Mouse (Mus musculus): ENCODE measurements around the gene Cyb5d1.
"Not testable (repeated sequence)": the region's sequence is repeated elsewhere in the genome, so short reads cannot be mapped to it uniquely, and the experiment has no call there.

Cyb5d1 gene

DNA sequence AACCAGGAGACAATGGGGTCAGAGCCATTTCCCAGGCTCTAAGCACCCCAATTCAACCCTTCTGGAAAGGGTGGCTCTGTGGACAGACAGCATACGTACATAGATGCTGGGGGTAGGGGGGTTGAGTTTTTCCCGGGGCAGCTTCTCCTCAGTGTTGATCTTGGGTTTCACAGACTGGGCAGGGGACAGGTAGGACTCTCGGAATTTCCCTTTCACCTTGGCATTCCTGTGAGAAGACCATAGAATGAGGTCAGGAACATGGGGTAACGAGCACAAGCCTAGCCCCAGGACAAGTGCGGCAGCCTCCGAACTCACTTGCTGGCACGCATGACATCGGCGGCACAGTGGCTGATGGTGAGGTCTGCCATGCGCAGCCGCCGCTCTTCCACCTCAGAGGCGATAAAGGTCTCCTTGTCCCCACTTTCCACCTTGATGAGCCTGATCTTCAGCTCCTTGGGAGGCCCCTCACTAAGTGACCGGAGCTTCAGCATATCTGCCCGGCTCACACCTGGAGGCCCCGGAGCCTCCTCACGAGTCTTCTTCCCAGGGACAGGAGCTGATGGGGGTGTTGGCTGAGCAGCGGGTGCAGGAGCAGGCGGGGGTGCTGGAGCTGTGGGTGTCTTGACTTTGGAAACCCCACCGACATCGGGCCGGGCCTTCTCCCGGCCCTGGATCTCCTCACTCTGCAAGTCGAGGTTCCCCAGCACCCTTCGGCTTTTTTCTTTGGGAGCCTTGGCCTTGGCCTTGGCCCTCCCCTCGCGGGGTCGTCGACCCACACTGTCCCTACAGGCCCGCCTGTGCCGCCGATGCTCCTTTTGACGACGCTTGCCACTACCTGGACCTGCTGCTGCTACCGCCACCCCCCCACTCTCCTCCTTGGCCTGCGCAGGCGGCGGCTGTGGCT lies 8.5 kb upstream of the Cyb5d1 start:
- DNase-seq (ENCODE audit: low spot score in 2 of 2), result no peak

DNA sequence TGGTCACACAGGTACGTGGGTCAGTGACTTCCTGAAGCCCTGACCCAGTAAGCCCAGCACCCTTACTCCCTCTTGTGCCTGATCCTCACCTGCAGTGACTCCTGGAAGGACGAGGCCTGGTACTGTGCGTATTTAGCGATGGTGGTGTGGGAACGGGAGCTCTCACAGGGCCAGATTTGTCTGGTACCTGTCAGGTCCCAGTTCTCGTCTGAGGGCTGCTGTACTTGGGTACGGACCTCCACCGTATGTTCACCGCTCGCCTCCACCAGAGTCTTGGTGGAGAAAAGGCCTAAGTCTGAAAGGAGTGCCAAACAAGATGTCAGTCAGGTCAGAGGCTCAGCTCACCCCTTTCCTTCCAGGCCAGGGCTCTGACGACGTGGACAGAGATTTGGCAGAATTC lies 6.6 kb upstream of the Cyb5d1 start:
- no peak for DNase-seq (ENCODE audit: low spot score in 2 of 2)

- DNase-seq (ENCODE audit: low spot score in 2 of 2), result peak; percentile 84 to 89
These were observed 5.8 kb upstream of the Cyb5d1 start for GRCm38 (mm10) chr11:69401210-69401637.

DNA sequence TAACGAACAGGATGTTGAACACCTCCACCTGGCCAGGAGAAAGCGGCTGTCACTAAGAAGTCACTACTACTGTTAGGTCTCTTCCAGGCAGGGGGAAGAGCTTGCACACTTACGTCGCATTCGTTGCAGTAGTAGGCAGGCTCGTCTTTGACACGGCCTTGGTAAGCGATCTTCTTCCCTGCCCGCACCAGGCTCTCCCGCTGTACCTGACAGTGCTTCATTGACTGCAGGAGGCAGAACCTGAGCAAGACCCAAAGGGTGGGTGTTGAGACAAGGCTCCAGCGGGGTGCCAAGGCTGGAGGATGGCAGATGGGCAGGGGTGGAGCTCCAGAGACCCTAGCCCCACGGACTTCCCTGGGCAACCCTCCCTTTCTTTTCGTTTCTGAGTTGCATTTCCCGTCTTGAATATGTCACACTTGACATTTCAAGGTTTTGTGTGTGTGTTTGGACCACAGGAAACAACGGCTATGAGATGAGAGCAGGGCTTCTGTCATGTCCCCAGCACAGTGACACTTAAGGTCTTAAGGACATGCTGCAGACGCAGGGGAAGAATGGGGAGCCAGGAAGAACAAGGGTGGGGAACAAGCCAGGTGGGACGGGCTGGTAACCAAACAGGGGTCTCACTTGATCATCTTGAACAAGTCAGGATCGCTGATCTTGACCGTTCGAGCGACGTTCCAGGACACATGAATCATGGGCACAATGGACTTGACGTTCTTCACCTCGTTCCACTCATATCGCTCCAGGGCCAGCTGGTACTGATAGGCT lies 4.8 kb upstream of the Cyb5d1 start:
- no peak for DNase-seq (ENCODE audit: low spot score in 2 of 2)

DNA sequence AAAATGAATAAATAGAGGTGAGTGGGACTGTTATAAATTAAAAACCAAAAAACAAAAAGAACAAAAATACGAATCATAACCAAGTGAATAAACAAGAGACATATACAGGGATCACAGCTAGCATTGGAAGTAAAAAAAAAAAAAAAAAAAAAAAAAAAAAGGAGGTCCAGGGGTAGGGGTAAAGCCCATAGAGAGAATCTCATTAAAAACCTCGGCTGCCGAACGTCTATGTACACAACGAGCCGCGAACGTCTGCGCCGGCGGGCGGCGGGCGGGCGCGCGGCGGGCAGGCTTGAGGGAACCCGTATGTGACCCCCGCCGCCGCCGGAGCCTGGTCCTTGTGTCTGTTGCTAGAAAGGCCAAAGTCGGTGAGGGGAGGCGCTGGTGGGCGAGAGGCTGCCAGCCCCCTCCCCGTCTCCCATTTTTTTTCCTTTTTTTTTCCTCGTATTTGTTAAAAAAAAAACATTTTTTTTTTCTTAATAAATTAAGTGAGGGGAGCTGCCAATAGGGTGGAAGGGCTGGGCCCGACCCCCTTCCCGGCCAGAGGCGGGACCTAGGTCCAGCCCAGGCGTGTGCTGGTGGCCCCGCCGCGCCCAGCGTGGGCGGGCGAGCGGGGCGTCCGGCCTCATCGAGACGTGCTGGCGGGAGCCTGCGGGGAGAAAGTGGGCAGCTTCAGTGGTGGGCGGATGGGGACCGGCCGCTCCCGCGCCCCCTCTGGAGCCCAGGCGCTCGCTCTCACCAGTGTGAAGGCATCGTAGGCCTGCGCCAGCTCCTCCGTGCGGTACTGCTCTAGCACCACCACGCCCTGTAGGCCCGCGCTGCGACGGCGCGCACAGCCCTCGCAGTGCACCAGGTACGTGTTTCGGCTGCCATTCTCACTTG lies 4.0 kb upstream of the Cyb5d1 start:
- no peak for DNase-seq (ENCODE audit: low spot score in 2 of 2)

DNA sequence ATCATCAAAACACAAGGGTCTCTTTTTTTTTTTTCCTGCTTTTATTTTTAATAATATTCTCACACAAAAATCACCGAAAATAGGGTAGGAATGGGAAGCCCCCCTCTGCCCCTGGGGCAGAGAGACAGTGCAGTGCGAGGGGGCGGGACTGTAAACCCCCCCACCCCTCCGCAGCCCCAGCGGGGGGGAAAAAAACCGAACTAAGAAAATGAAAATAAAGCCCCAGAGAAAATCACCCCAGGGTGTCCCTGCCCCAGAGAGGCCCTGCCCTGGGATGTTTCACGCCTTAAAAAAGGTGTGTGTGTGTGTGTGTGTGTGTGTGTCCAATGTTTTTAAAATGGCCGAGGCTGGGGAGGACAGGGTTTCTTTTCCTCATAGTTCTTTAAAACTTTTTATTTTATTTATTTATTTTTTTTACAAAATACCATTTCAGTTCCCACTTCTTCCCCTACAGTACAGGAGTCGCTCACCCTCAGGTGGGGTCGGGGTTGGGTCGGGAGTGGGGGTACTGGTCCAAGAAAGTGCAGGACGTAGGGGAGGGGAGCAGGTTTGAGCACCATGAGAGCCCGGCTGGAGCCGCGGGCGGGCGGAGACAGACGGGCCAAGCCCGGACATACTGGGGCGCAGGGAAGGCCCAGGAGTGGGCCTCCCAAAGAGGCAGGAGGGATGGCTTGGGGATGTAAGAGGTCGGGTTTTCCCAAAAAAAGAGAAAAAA lies 3.2 kb upstream of the Cyb5d1 start:
- DNase-seq (ENCODE audit: low spot score in 2 of 2), result no peak

- DNase-seq (ENCODE audit: low spot score in 2 of 2), result no peak
These were observed 2.6 kb upstream of the Cyb5d1 start, which contains the start of gene Tmem88 for GRCm38 (mm10) chr11:69398059-69398458. TSS of gene Tmem88 (minus strand) at chr11:69398234.

DNA sequence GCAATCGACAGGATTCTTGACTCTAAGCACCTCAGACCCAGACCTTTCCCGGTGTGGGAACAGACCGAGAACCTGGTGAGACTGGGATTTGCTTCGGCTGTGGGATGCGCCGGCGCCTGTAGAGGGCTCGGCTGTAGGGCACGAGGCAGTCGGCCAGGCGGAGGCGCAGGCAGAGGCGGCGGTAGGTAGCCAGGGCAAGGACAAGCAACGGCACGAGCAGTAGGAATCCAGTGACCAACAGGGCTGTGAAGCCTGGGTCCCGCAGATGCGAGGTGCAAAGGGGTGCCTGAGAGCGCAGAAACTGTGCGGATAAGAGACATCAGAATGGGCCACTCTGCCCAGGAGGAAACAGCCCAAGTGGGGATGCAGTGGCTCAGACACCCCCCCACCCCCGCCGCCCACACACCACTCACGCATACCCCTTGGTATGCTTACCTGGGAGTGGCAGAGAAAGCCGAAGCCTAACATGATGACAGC lies 2.2 kb upstream of the Cyb5d1 start:
- peak in 1 of 2 experiments; percentile 31 for DNase-seq (ENCODE audit: low spot score in 2 of 2)

- DNase-seq (ENCODE audit: low spot score in 2 of 2), result no peak
These were observed 1.3 kb upstream of the Cyb5d1 start for GRCm38 (mm10) chr11:69396772-69397171.

- DNase-seq (ENCODE audit: low spot score in 2 of 2), result peak; percentile 95 to 98
These were observed 373 bp upstream of the Cyb5d1 start for GRCm38 (mm10) chr11:69395634-69396373.

DNA sequence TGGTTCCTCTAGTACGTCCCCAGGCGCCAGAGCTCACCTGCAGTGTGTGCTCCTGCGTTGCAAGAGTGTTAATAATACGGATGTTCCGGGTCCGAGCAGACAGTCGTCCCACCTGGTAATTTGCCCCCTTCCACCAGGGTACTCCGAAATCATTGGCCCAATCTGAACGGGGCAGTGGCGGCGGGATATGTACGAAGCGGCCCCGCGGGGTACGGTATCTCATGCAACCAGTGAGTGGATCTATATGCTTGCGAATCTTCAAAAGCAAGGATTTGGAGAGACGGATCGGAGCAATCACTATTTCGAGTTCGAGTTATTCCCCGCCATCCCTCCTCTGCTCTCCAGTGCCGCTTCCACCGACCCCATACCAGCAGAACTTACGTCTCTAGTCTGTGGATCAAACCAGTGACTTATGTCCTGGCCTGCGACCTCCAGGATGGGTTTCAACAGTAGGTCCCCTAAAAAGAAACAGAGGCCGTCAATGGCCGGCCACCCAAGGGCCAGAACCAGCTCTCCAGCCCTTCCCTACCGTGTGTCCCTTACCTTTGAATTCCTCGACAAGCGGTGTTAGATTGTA lies 752 bp downstream of the Cyb5d1 start:
- DNase-seq (ENCODE audit: low spot score in 2 of 2), result not testable (repeated sequence)

DNA sequence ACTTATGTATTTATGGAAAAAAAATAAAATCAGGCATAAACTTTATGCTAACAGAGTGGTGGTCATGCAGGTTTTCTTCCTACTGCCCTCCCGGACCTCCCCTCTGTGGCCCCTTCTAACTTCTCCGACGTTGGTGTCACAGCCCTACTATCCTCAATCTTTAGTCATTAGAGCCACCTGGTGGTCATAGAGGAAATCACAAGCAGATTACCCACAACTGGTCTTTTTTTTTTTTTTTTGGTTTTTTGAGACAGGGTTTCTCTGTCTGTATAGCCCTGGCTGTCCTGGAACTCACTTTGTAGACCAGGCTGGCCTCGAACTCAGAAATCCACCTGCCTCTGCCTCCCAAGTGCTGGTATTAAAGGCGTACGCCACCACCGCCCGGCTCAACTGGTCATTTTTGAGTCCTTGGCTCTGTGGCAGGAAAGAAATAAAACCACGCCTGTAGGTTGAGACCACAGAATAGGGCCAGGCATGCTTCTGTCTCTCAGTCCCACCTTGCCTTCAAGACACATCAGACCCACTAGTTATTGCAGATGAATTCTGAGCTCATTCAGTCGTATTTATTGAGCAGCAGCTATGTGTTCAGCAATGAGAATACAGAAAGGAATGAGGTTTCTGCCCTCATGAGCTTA lies 4.9 kb downstream of the Cyb5d1 start:
- DNase-seq (ENCODE audit: low spot score in 2 of 2), result peak; percentile 63 to 85

DNA sequence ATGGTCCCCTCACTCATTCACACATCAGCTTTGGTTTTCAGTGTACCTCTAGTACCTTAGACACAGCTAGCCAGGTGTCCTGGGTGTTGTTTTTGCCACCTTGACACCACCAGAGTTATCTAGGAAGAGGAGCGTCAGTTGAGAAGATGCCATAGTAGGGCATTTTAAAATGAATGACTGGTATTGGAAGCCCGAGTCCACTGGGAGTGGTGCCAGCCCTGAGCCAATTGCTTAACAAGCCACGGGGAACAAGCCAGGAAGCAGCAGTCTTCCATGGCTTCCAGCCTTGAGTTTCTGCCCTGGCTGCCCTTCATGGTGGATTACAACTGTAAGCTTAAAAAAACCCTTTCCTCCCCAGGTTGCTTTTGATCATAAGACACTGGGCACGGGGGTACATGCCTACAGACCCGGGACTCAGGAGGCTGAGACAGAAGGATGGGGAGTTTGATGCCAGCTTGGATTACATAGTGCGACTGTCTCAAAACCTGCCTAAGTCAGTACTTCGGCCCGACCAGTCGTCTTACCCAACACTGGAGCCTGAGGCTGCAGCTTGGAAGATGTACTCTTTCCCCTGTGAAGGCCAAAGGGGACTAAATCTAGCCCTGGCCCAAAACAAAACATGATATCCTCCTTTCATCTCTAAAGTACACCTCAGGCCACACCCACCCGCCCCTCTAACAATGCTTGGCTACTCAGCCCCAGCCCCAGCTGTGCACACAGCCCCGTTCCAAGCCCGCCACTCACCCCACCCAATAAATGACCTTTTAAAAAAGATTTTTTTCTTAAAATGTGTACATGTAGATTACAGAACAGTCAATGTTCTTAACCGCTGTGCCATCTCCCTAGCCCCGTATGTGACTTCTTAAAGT lies 5.7 kb downstream of the Cyb5d1 start:
- peak; percentile 45 to 67 for DNase-seq (ENCODE audit: low spot score in 2 of 2)

DNA sequence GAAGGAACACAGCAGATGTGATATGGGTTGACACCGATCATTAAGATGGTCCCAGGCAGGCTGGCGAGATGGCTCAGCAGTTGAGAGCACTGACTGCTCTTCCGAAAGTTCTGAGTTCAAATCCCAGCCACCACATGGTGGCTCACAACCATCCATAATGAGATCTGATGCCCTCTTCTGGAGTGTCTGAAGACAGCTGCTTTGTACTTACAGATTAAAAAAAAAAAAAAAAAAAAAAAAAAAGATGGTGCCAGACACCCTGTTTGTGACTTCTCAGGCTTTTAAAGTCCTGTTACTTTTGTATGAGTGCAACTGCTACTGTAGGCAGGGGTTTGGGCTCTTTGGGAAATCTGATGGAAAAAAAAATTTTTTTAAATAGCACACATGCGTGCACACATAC lies 6.8 kb downstream of the Cyb5d1 start:
- DNase-seq (ENCODE audit: low spot score in 2 of 2), result no peak

- DNase-seq (ENCODE audit: low spot score in 2 of 2), result no peak
These were observed 8.7 kb downstream of the Cyb5d1 start for GRCm38 (mm10) chr11:69386758-69387157.

DNA sequence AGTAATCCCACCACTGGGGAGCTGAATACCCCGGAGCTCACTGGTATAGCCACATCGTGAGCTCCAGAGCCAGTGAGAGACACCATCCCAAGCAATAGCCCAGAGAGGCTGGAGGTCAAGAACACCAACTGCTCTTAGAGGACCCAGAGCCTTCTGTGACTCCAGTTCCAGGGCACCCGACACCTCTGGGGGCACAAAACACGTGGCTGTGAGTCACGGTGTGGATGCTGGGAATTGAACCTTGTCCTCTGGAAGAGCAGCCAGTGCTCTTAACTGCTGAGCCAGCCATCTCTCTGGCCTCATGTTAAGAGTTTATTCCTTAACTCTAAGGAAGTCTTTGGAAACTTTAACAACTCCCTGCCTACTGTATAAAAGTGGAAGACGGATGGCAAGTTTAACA lies 10.5 kb downstream of the Cyb5d1 start:
- no peak for DNase-seq (ENCODE audit: low spot score in 2 of 2)

DNA sequence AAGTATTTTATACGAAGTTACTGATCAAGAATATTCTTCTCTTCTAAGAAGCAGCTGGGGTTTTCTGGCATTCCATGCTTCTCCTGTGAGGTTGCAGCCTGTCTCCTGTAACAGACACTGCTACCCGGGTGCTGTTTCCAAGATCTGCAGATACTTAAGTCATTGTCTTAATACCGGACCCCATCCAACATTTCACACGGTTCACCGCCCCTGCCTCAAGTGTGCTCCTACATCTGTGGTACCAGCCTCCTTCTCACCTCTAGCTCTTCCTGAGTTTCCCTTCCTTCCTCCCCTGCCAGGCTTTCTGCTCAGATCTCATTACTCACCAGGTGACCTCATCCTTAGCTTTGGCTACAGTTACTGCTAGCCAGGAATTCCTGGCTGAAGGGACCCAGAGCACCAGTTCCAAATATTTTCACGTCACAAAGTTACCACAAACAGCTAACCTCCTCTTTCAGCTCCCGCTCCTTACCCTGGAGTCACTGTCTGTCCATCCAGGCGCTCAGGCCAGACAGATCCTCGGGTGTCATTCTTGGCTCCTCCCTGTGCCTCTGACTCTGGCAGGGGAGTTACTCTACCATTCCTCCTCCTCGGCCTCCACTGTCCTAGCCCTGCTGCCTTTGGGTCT lies 12.8 kb downstream of the Cyb5d1 start:
- DNase-seq (ENCODE audit: low spot score in 2 of 2), result no peak

- no peak for DNase-seq (ENCODE audit: low spot score in 2 of 2)
These were observed 14.1 kb downstream of the Cyb5d1 start for GRCm38 (mm10) chr11:69381356-69381755.
